Mouse (Mus musculus) G1E (cell line): ENCODE measurements around the gene 1700069L16Rik. TPM values are rescaled to one million over a fixed set of nuclear protein-coding genes. Genes with fewer than 3 reads are reported as not detected.

ENCODE experiments used
- ATAC-seq: 2 replicates; pipeline ENCODE4 v1.8.0; 2016; ENCODE audit warnings: mild to moderate bottlenecking; ENCODE audit not compliant: insufficient number of reproducible peaks, poor library complexity, low FRiP score, severe bottlenecking; ENCODE audit errors: extremely low read depth
- DNase-seq: peaks from one replicate; pipeline ENCODE4 v3.0.0; 2012; ENCODE audit warnings: low spot score
- H3K27me3 ChIP-seq: 2 replicates; pipeline ENCODE4 v1.6.1; 2012; ENCODE audit warnings: mild to moderate bottlenecking, low read length, inconsistent platforms; ENCODE audit not compliant: insufficient read depth
- H3K36me3 ChIP-seq: replicated peaks from 2 replicates; pipeline ENCODE3; 2012; ENCODE audit warnings: mild to moderate bottlenecking, inconsistent platforms
- H3K4me1 ChIP-seq: 2 replicates; pipeline ENCODE4 v1.6.1; 2012; ENCODE audit warnings: low read depth, low read length, inconsistent platforms, mixed read lengths; ENCODE audit not compliant: insufficient read depth
- H3K4me3 ChIP-seq: 2 replicates; pipeline ENCODE4 v1.5.1; 2012; ENCODE audit warnings: low read depth, mild to moderate bottlenecking, inconsistent platforms, low read length, moderate library complexity, mixed read lengths
- H3K9me3 ChIP-seq: replicated peaks from 2 replicates; pipeline ENCODE4 v1.6.1; 2012; ENCODE audit warnings: inconsistent platforms
- CTCF ChIP-seq: IDR thresholded peaks from 2 replicates; pipeline ENCODE4 v1.5.1; 2012; ENCODE audit warnings: low read depth, low read length, inconsistent platforms, mixed read lengths
- GATA1 ChIP-seq: IDR thresholded peaks from 2 replicates; pipeline ENCODE4 v1.6.1; 2012; ENCODE audit warnings: borderline replicate concordance, low read length, inconsistent platforms, mixed read lengths
- GATA2 ChIP-seq: IDR thresholded peaks from 2 replicates; pipeline ENCODE4 v1.6.1; 2012; ENCODE audit warnings: low read depth, low read length, inconsistent platforms, borderline replicate concordance
- POLR2AphosphoS5 ChIP-seq: IDR thresholded peaks from 2 replicates; pipeline ENCODE4 v1.6.1; 2012; ENCODE audit warnings: low read depth, low read length, inconsistent platforms; ENCODE audit not compliant: insufficient replicate concordance
- TAL1 ChIP-seq: conservative IDR thresholded peaks from 2 replicates; pipeline ENCODE4 v1.6.1; 2012; ENCODE audit warnings: low read depth, low read length, inconsistent platforms, mixed read lengths
- polyA plus RNA-seq: library from polyadenylated mRNA; stranded (reverse); fragments of >175 nt; gene quantifications from 2 replicates; pipeline ENCODE4 v1.2.3, GENCODE M21; 2012
- total RNA-seq, 2 experiments: library from RNA; stranded (forward) in 1 of 2; stranded (reverse) in 1 of 2; fragments of 200-1000 nt in 1 of 2; fragments of >200 nt in 1 of 2; fragmentation: Nextera tagmentation in 1 of 2; gene quantifications; 2 replicates each; pipeline ENCODE4 v1.2.3; 2014 to 2017

Gene 1700069L16Rik
- total and polyA plus RNA-seq, 3 experiments, result not detected

GRCm38 (mm10) chr5:113693196-113693755 lies 31.3 kb downstream of the 1700069L16Rik start:
- Histone ChIP-seq H3K4me3 (no peak overlapping the region), H3K9me3 (peaks cover 77% of the 10 kb centered on the region), H3K4me1 (no peaks in the 10 kb centered on the region; the same call in 1 of the 2 replicates), H3K27me3 (no peaks in the 10 kb centered on the region), H3K36me3 (no peaks in the 10 kb centered on the region)
- no peak for DNase-seq
- ATAC-seq, result no peak
- TF ChIP-seq POLR2AphosphoS5, result no peak
- TF ChIP-seq TAL1, result no peak
- no peak for TF ChIP-seq GATA1
- TF ChIP-seq CTCF, result no peak
- TF ChIP-seq GATA2, result no peak

DNA sequence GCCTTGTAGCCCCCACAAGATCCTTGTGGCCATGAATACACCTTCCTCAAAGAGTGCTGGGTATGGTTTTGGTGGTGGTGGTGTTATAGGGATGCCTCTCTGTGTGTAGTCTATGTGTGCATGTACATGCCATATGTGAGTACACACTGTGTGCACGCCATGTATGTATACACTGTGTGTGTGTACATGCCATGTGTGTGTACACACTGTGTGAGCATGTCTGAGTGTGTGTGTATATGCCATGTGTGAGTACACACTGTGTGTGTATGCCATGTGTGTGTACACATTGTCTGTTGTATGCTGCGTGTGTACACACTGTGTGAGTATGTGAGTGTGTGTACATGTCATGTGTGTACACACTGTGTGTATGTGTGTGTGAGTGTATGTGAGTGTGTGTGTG lies 33.7 kb downstream of the 1700069L16Rik start:
- no peaks in the 10 kb centered on the region; the same call in 1 of the 2 replicates for H3K4me1 ChIP-seq
- no peak for TF ChIP-seq GATA1
- no peak for TF ChIP-seq POLR2AphosphoS5
- no peak for TF ChIP-seq TAL1
- no peak for TF ChIP-seq GATA2
- TF ChIP-seq CTCF, result no peak
- peaks cover 73% of the 10 kb centered on the region for H3K9me3 ChIP-seq
- H3K4me3 ChIP-seq, result peak overlapping the region; percentile 21; the same call in 1 of the 2 replicates
- DNase-seq, result no peak
- H3K36me3 ChIP-seq, result no peaks in the 10 kb centered on the region
- no peak; the same call in 1 of the 2 replicates for ATAC-seq
- no peaks in the 10 kb centered on the region for H3K27me3 ChIP-seq

- Histone ChIP-seq H3K9me3 (peaks cover 74% of the 10 kb centered on the region), H3K4me3 (no peak overlapping the region), H3K27me3 (no peaks in the 10 kb centered on the region), H3K4me1 (no peaks in the 10 kb centered on the region; the same call in 1 of the 2 replicates), H3K36me3 (no peaks in the 10 kb centered on the region)
- no peak for TF ChIP-seq TAL1
- no peak for TF ChIP-seq GATA2
- TF ChIP-seq GATA1, result no peak
- TF ChIP-seq POLR2AphosphoS5, result no peak
- TF ChIP-seq CTCF, result no peak
- no peak for ATAC-seq
- DNase-seq, result no peak
Observed at GRCm38 (mm10) chr5:113690069-113690548, 34.5 kb downstream of the 1700069L16Rik start.

DNA sequence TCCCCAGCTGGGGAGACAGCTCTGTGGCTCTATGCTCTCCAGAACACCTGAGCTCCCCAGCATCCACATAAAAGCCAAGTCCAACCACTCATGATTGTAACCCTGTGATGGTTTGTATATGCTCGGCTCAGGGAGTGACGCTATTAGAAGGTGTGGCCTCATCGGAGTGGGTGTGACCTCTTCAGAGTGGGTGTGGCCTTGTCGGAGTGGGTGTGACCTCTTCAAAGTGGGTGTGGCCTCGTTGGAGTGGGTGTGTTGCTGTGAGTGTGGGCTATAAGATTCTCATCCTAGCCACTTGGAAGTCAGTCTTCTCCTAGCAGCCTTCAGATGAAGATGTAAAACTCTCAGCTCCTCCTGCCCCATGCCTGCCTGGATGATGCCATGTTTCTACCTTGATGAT lies 37.1 kb downstream of the 1700069L16Rik start:
- no peak overlapping the region for H3K4me3 ChIP-seq
- DNase-seq (no peak), ATAC-seq (no peak)
- peaks cover 76% of the 10 kb centered on the region for H3K9me3 ChIP-seq
- no peaks in the 10 kb centered on the region for H3K4me1 ChIP-seq
- no peaks in the 10 kb centered on the region for H3K27me3 ChIP-seq
- no peaks in the 10 kb centered on the region for H3K36me3 ChIP-seq
- no peak for TF ChIP-seq POLR2AphosphoS5
- no peak for TF ChIP-seq CTCF
- no peak for TF ChIP-seq GATA2
- TF ChIP-seq GATA1, result no peak
- no peak for TF ChIP-seq TAL1

- TF ChIP-seq TAL1 (no peak), CTCF (no peak), GATA1 (no peak), GATA2 (no peak), POLR2AphosphoS5 (no peak)
- ATAC-seq, result no peak
- Histone ChIP-seq H3K9me3 (peaks cover 77% of the 10 kb centered on the region), H3K36me3 (no peaks in the 10 kb centered on the region), H3K4me1 (no peaks in the 10 kb centered on the region), H3K4me3 (no peak overlapping the region), H3K27me3 (no peaks in the 10 kb centered on the region)
- no peak for DNase-seq
Observed at GRCm38 (mm10) chr5:113685471-113685870, 39.1 kb downstream of the 1700069L16Rik start.

GRCm38 (mm10) chr5:113683246-113683645 lies 41.3 kb downstream of the 1700069L16Rik start:
- Histone ChIP-seq H3K36me3 (no peaks in the 10 kb centered on the region), H3K4me3 (no peak overlapping the region), H3K9me3 (peaks cover 76% of the 10 kb centered on the region), H3K4me1 (no peaks in the 10 kb centered on the region), H3K27me3 (no peaks in the 10 kb centered on the region)
- no peak for TF ChIP-seq CTCF
- no peak for TF ChIP-seq GATA1
- TF ChIP-seq GATA2, result no peak
- TF ChIP-seq POLR2AphosphoS5, result no peak
- TF ChIP-seq TAL1, result no peak
- ATAC-seq (no peak), DNase-seq (no peak)
